Mouse (Mus musculus) natural killer cell, adult 2 months (primary cell): ENCODE results near the gene Pde1a.
"Not testable (repeated sequence)": the region's sequence is repeated elsewhere in the genome, so short reads cannot be mapped to it uniquely, and the experiment has no call there.

Experiments used
- DNase-seq, 2 experiments: peaks; one replicate each; pipeline ENCODE4 v3.0.0; 2022; ENCODE audit warnings: low spot score in 2 of 2

Gene Pde1a

DNA sequence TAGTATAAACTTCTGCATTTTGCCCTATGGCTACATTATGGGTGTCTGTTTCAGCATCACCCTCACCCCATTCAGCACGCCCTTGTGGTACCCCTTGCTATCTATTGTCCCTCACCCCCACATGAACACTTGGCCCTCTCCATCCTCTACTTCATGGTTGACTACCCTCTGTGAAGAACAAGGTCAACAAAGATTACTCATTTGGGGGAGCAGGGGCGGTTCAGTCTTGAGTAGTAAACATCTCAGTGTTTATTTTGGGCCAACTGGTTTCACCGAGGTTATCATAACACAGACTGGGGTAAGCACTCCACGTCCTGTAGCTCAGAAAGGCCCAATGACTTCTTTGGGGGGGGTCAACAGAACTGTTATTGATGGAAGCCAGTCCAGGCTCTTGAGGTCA, 164.3 kb downstream of the Pde1a start:
- DNase-seq, result no peak

- DNase-seq, result no peak
Observed at GRCm38 (mm10) chr2:79961421-79961820, 167.8 kb downstream of the Pde1a start.

DNA sequence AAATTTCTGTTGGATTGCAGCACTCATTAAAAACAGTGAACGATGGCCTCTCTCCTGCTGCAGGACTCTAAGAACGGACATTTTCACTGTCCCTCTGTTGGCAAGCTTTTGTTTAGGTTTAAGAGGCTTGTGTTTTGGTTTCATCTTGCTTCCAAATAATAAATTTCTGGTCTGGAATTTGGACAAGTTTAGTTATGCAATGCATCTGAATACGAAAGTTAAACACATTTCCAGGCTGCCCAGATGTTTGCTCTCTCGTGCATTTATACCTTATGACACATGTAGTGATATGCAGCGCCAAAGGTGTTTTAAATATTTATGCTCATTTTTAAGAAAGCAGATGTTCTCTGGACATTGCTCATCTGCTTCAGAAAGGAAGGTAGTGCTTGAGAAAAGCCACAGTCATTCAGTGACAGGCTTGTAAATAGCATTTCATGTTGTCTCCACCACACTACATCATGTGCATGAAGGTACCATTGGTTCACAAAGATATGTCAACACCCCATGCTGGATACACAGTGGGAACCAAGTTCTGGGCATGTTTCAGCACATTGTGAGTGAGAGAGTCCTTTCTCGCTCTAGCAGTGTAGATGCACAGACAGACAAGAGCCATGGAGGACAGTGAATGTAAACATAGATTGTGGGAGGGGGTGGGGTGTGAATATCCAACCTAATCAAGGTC, 171.5 kb downstream of the Pde1a start:
- no peak for DNase-seq

DNA sequence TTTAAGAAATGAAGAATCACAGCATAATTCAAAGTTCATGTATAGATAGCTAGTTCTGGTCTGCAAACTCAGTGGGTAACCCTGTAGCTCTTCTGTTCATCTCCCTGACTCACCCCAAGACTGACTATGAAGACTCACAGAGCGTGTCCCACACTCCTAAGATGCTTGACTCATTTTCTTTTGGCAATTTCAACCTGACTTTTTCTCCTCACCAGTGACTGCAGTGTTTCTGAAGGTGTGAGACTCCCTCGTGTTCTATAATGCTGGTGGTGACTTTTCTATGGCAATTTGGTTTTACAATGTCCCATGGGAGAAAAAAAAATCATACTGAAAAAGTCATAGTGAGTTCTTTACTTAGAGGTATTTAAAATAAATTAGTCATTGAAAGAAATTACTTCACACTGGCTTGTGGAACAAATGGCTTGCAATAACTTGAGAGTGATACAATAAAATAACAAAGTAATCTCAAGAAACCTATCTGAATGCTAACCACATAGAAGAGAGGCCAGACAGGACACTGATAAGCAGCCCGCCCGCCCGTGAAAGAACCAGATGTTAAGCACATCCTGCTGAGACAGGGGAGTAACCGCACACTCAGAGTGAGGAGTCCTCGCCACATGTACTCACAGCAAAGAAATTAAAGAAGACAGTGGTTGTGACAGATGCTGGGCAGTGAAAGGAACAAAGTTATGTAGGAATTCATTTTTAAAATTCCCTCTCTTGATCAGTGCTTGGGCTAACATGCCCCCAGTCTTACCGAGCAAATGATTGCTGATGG, 183.2 kb downstream of the Pde1a start:
- DNase-seq, result no peak

DNA sequence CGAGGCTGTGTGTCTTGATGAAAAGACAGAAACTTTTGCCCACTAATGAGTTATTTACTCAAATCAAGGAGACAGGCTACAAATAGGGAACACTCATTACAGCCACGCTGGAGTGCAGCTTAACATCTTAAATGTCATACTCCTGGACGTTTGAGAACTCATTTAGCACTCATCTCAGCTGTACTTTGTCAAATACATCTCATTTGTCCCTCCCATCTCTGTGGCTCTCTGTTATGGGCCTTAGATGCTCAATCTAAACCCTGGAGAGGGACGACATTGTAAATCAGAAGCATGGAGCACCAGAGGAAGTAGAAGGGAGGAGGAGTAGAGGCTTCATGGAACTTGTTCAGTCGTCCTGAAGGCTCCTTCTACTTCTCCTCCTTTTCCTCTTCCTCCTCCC, 194.6 kb downstream of the Pde1a start:
- DNase-seq, result no peak

GRCm38 (mm10) chr2:79922356-79922755, 206.9 kb downstream of the Pde1a start:
- no peak for DNase-seq

GRCm38 (mm10) chr2:79921375-79921774, 207.9 kb downstream of the Pde1a start:
- no peak for DNase-seq

DNA sequence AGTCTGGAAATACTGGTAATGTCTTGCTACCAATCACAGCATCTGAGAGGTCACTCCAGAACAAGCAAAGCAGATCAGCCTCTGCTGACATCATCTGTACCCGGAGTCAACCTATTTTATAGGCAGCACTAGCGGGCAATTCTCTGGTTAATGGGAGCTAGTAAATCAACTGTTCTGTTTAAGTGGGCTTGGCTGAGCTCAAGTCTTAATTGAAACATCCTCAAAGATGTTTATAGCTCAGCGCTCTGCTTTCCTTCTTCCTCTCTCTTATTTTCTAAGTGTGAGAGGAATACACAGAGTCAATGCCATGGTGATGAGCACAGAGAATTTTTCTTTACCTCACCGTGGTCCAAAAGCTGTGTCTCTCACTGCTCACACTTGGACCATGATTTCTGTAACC, 208.8 kb downstream of the Pde1a start:
- DNase-seq, result no peak

- DNase-seq, result no peak
Observed at GRCm38 (mm10) chr2:79901841-79902510, 227.3 kb downstream of the Pde1a start.

GRCm38 (mm10) chr2:79898522-79898921, 230.7 kb downstream of the Pde1a start:
- no peak for DNase-seq

DNA sequence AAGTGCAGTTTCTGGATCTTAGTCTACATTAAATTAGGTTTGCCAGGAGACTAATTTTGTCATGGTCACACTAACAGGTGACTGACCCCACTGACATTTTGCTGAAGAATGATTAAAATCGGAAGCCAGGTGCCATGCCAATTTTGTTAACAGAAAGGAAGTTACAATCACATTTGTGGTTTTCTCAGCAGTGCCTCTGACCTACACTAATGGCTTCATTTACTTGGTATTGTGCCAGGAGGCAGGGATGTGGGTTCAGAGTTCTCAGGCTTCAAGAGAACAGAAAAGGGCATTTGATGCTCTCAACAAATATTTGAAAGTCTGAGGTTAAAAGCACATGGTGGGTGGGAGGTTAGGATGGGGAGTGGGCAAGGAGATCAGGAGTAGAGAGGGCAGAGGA, 236.4 kb downstream of the Pde1a start:
- DNase-seq, result peak in 1 of 2 experiments; percentile 27

GRCm38 (mm10) chr2:79891760-79892570, 237.3 kb downstream of the Pde1a start:
- no peak for DNase-seq

GRCm38 (mm10) chr2:79890726-79891125, 238.5 kb downstream of the Pde1a start:
- no peak for DNase-seq

GRCm38 (mm10) chr2:79883631-79884350, 245.5 kb downstream of the Pde1a start:
- no peak for DNase-seq

DNA sequence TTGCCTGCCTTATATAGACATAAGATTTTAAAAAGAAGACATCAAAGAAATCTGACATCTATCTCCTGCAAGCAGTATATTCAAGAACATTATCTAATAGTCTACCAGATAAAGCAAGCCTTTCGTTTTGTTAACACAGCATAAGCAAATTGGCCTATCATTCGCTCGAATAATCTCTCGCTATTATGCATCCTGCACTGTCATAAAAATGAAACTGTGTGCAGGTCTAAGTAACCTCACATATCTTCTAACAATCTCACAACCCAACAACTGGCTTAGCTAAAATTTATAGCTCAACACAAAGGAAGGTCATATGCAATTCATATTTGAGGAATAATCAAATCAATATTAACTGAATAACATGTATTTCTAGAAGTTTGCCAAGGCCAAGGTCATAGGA, 246.0 kb downstream of the Pde1a start:
- DNase-seq, result no peak

GRCm38 (mm10) chr2:79865275-79865999, 263.8 kb downstream of the Pde1a start:
- peak; percentile 5 to 27 for DNase-seq

GRCm38 (mm10) chr2:79856874-79857273, 272.4 kb downstream of the Pde1a start:
- DNase-seq, result no peak

- not testable (repeated sequence) for DNase-seq
Observed at GRCm38 (mm10) chr2:79847396-79847795, 281.9 kb downstream of the Pde1a start.

GRCm38 (mm10) chr2:79839513-79839912, 289.7 kb downstream of the Pde1a start:
- no peak for DNase-seq

GRCm38 (mm10) chr2:79839090-79839489, 290.2 kb downstream of the Pde1a start:
- DNase-seq, result no peak

GRCm38 (mm10) chr2:79825853-79826252, 303.4 kb downstream of the Pde1a start:
- no peak for DNase-seq
